Mouse (Mus musculus): ENCODE measurements at regions not wholly inside any gene's neighbourhood (a gene's known extent, or its start where the extent isn't known, plus 50 kb on each side); places are given as distances from the start of the nearest gene placed in this dataset.

GRCm38 (mm10) chr9:17587968-17588550, 703.9 kb upstream of the Chordc1 start:
- H3K9ac ChIP-seq: no peak overlapping the region
- no peaks in the 10 kb centered on the region for H3K27me3 ChIP-seq (ENCODE audit: control insufficient read depth, insufficient read depth, low read length)
- DNase-seq (ENCODE audit: low spot score) (no peak), ATAC-seq (ENCODE audit: low FRiP score) (no peak)
- H3K4me1 ChIP-seq (replicated peaks; ENCODE audit: control insufficient read depth, insufficient read depth, low read length): no peaks in the 10 kb centered on the region
- H3K27ac ChIP-seq: no peak overlapping the region
- no peaks in the 10 kb centered on the region for H3K36me3 ChIP-seq (replicated peaks; ENCODE audit: control insufficient read depth, insufficient read depth)
- no peak overlapping the region for H3K4me3 ChIP-seq (replicated peaks; ENCODE audit: low read length)
- WGBS: 65% methylated on average over 2 of the region's 2 CpGs
- no peak overlapping the region for H3K4me2 ChIP-seq (replicated peaks)
- H3K9me3 ChIP-seq (ENCODE audit: control insufficient read depth, low read length): no peaks in the 10 kb centered on the region

- H3K4me3 ChIP-seq (replicated peaks; ENCODE audit: low read length): no peak overlapping the region
- H3K36me3 ChIP-seq (replicated peaks; ENCODE audit: control insufficient read depth, insufficient read depth): no peaks in the 10 kb centered on the region
- H3K4me1 ChIP-seq (replicated peaks; ENCODE audit: control insufficient read depth, insufficient read depth, low read length): no peaks in the 10 kb centered on the region
- H3K27me3 ChIP-seq (ENCODE audit: control insufficient read depth, insufficient read depth, low read length): no peaks in the 10 kb centered on the region
- no peaks in the 10 kb centered on the region for H3K9me3 ChIP-seq (ENCODE audit: control insufficient read depth, low read length)
- ATAC-seq (ENCODE audit: low FRiP score) (no peak), DNase-seq (ENCODE audit: low spot score) (no peak)
- H3K9ac ChIP-seq: no peak overlapping the region
- no peak overlapping the region for H3K4me2 ChIP-seq (replicated peaks)
- no peak overlapping the region for H3K27ac ChIP-seq
- WGBS: 65% methylated on average over 1 of the region's 1 CpGs
These were observed 680.8 kb upstream of the Chordc1 start for GRCm38 (mm10) chr9:17611146-17611545.

DNA sequence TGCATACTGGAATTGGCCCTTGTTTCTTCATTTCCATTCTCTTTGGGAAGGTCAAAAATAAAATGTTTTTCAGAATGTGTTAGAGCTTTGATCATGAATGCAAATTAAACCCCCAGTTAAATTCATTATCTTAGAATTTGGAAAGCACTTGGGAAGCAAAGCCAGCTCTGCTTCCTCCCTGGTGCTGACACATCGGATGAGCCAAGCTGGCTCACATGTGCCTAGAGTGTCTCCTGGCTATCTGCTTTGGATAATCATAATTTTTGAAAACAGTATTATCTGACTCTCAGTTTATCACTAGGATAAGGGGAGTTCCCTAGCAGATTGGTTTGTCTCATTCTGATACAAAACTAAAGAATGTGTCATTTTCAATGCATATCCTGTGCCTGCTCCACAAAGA, 649.4 kb upstream of the Chordc1 start:
- Histone ChIP-seq H3K36me3 (replicated peaks; ENCODE audit: control insufficient read depth, insufficient read depth) (no peaks in the 10 kb centered on the region), H3K9ac (no peak overlapping the region), H3K4me3 (replicated peaks; ENCODE audit: low read length) (no peak overlapping the region), H3K4me2 (replicated peaks) (no peak overlapping the region), H3K27ac (no peak overlapping the region), H3K27me3 (ENCODE audit: control insufficient read depth, insufficient read depth, low read length) (no peaks in the 10 kb centered on the region), H3K9me3 (ENCODE audit: control insufficient read depth, low read length) (no peaks in the 10 kb centered on the region), H3K4me1 (replicated peaks; ENCODE audit: control insufficient read depth, insufficient read depth, low read length) (no peaks in the 10 kb centered on the region)
- 94% methylated on average over 1 of the region's 1 CpGs for WGBS
- ATAC-seq (ENCODE audit: low FRiP score): no peak
- no peak for DNase-seq (ENCODE audit: low spot score)

GRCm38 (mm10) chr9:17645882-17646626, 645.9 kb upstream of the Chordc1 start:
- Histone ChIP-seq H3K9me3 (ENCODE audit: control insufficient read depth, low read length) (no peaks in the 10 kb centered on the region), H3K4me3 (replicated peaks; ENCODE audit: low read length) (no peak overlapping the region), H3K9ac (no peak overlapping the region), H3K4me1 (replicated peaks; ENCODE audit: control insufficient read depth, insufficient read depth, low read length) (no peaks in the 10 kb centered on the region), H3K36me3 (replicated peaks; ENCODE audit: control insufficient read depth, insufficient read depth) (no peaks in the 10 kb centered on the region), H3K27me3 (ENCODE audit: control insufficient read depth, insufficient read depth, low read length) (no peaks in the 10 kb centered on the region), H3K4me2 (replicated peaks) (no peak overlapping the region), H3K27ac (no peak overlapping the region)
- ATAC-seq (ENCODE audit: low FRiP score) (no peak), DNase-seq (ENCODE audit: low spot score) (no peak)
- 91% methylated on average over 4 of the region's 4 CpGs for WGBS

- no peak overlapping the region for H3K4me2 ChIP-seq (replicated peaks)
- ATAC-seq (ENCODE audit: low FRiP score) (no peak), DNase-seq (ENCODE audit: low spot score) (no peak)
- H3K9ac ChIP-seq: no peak overlapping the region
- H3K4me3 ChIP-seq (replicated peaks; ENCODE audit: low read length): no peak overlapping the region
- H3K9me3 ChIP-seq (ENCODE audit: control insufficient read depth, low read length): no peaks in the 10 kb centered on the region
- H3K27me3 ChIP-seq (ENCODE audit: control insufficient read depth, insufficient read depth, low read length): no peaks in the 10 kb centered on the region
- no peaks in the 10 kb centered on the region for H3K4me1 ChIP-seq (replicated peaks; ENCODE audit: control insufficient read depth, insufficient read depth, low read length)
- H3K36me3 ChIP-seq (replicated peaks; ENCODE audit: control insufficient read depth, insufficient read depth): no peaks in the 10 kb centered on the region
- no peak overlapping the region for H3K27ac ChIP-seq
These were observed 638.1 kb upstream of the Chordc1 start for GRCm38 (mm10) chr9:17653818-17654217.

DNA sequence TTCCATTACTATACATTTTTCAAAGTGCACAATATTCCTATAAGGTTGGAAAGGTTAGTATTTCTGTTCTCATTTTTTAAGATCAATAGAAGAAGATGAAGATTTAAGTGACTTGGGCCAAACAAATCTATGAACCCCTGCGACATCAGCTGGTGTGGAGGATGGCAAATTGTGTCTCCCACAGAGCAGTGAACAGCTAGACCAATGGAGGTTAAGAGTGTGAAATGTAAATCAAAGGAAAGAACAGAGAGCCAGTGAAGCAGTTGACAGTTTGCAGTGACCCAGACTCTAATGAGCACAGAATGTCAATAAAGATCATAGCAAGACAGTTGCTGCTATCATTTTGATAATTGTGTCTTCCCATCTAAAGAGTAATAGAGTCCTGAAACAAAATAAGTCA, 627.8 kb upstream of the Chordc1 start:
- Histone ChIP-seq H3K9ac (no peak overlapping the region), H3K36me3 (replicated peaks; ENCODE audit: control insufficient read depth, insufficient read depth) (no peaks in the 10 kb centered on the region), H3K4me2 (replicated peaks) (no peak overlapping the region), H3K27me3 (ENCODE audit: control insufficient read depth, insufficient read depth, low read length) (no peaks in the 10 kb centered on the region), H3K9me3 (ENCODE audit: control insufficient read depth, low read length) (no peaks in the 10 kb centered on the region), H3K4me1 (replicated peaks; ENCODE audit: control insufficient read depth, insufficient read depth, low read length) (no peaks in the 10 kb centered on the region), H3K4me3 (replicated peaks; ENCODE audit: low read length) (no peak overlapping the region), H3K27ac (no peak overlapping the region)
- DNase-seq (ENCODE audit: low spot score) (no peak), ATAC-seq (ENCODE audit: low FRiP score) (no peak)
- 27% methylated on average over 1 of the region's 1 CpGs for WGBS

- ATAC-seq (ENCODE audit: low FRiP score) (no peak), DNase-seq (ENCODE audit: low spot score) (no peak)
- H3K4me1 ChIP-seq (replicated peaks; ENCODE audit: control insufficient read depth, insufficient read depth, low read length): no peaks in the 10 kb centered on the region
- no peak overlapping the region for H3K9ac ChIP-seq
- 72% methylated on average over 1 of the region's 1 CpGs for WGBS
- H3K4me3 ChIP-seq (replicated peaks; ENCODE audit: low read length): no peak overlapping the region
- no peak overlapping the region for H3K27ac ChIP-seq
- H3K27me3 ChIP-seq (ENCODE audit: control insufficient read depth, insufficient read depth, low read length): no peaks in the 10 kb centered on the region
- H3K9me3 ChIP-seq (ENCODE audit: control insufficient read depth, low read length): no peaks in the 10 kb centered on the region
- H3K4me2 ChIP-seq (replicated peaks): no peak overlapping the region
- H3K36me3 ChIP-seq (replicated peaks; ENCODE audit: control insufficient read depth, insufficient read depth): no peaks in the 10 kb centered on the region
These were observed 623.7 kb upstream of the Chordc1 start for GRCm38 (mm10) chr9:17668260-17668659.

- H3K4me1 ChIP-seq (replicated peaks; ENCODE audit: control insufficient read depth, insufficient read depth, low read length): no peaks in the 10 kb centered on the region
- H3K4me3 ChIP-seq (replicated peaks; ENCODE audit: low read length): no peak overlapping the region
- no peak overlapping the region for H3K27ac ChIP-seq
- DNase-seq (ENCODE audit: low spot score) (no peak), ATAC-seq (ENCODE audit: low FRiP score) (no peak)
- H3K9me3 ChIP-seq (ENCODE audit: control insufficient read depth, low read length): no peaks in the 10 kb centered on the region
- H3K9ac ChIP-seq: no peak overlapping the region
- no peaks in the 10 kb centered on the region for H3K36me3 ChIP-seq (replicated peaks; ENCODE audit: control insufficient read depth, insufficient read depth)
- H3K4me2 ChIP-seq (replicated peaks): no peak overlapping the region
- no peaks in the 10 kb centered on the region for H3K27me3 ChIP-seq (ENCODE audit: control insufficient read depth, insufficient read depth, low read length)
- WGBS: 91% methylated on average over 1 of the region's 1 CpGs
These were observed 616.4 kb upstream of the Chordc1 start for GRCm38 (mm10) chr9:17675519-17675918.

All from hindbrain, embryonic 14.5 days (tissue).